Mouse (Mus musculus): ENCODE measurements at regions not wholly inside any gene's neighbourhood (a gene's known extent, or its start where the extent isn't known, plus 50 kb on each side); places are given as distances from the start of the nearest gene placed in this dataset.

GRCm38 (mm10) chr5:106321426-106321825, 136.5 kb downstream of the Barhl2 start:
- H3K27ac ChIP-seq (ENCODE audit: insufficient read depth, low read length) = no peak overlapping the region
- no peak overlapping the region for H3K4me3 ChIP-seq (ENCODE audit: insufficient read depth, low read length)
- TF ChIP-seq POLR2A (IDR thresholded peaks at IDR 0.05; ENCODE audit: low read depth, low read length) (no peak), CTCF (IDR thresholded peaks at IDR 0.05; ENCODE audit: borderline replicate concordance, insufficient read depth, low read length) (no peak)
- no peaks in the 10 kb centered on the region for H3K4me1 ChIP-seq (ENCODE audit: control insufficient read depth, insufficient read depth, low read length)

DNA sequence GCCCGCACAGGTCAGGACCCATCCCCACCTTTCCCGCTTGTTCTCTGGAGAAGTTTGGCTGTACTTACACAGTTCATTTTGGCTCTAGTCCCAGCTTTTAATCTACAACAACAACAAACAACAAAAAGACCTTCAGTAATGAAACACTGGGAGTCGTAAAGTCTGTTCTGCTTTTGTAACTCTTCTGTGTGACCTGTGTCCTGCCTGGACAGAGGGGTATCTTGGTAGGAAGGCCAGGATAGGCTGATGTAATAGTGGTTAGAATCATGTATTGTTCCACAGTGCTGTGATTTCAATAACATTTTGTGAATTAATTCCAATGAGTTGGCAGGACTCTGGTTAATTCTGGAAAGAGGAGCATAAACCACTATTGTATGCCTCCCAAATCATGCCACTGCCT, 136.9 kb downstream of the Barhl2 start:
- TF ChIP-seq POLR2A (IDR thresholded peaks at IDR 0.05; ENCODE audit: low read depth, low read length) = no peak
- TF ChIP-seq CTCF (IDR thresholded peaks at IDR 0.05; ENCODE audit: borderline replicate concordance, insufficient read depth, low read length) = no peak
- H3K27ac ChIP-seq (ENCODE audit: insufficient read depth, low read length) = no peak overlapping the region
- H3K4me1 ChIP-seq (ENCODE audit: control insufficient read depth, insufficient read depth, low read length) = no peaks in the 10 kb centered on the region
- no peak overlapping the region for H3K4me3 ChIP-seq (ENCODE audit: insufficient read depth, low read length)

DNA sequence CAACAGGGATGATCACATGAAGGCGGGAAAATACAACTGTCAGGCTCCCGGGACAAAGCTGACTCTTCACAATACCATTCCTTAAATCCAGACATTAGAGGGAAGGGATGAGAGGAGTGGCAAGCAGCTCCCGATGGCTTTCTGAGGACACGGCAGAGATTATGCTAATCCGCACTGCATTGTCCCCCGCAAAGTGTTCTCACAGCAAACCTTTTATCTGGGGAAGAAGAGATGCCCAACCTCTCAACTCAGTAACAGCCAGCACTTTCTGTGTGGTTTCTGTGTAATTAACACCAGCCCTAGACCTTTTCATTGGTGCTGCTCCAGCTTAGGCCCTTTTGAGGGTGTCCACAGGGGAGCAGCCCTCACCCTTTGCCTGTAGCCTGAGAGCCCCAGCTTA, 137.9 kb downstream of the Barhl2 start:
- TF ChIP-seq POLR2A (IDR thresholded peaks at IDR 0.05; ENCODE audit: low read depth, low read length) (no peak), CTCF (IDR thresholded peaks at IDR 0.05; ENCODE audit: borderline replicate concordance, insufficient read depth, low read length) (no peak)
- H3K27ac ChIP-seq (ENCODE audit: insufficient read depth, low read length) = no peak overlapping the region
- H3K4me3 ChIP-seq (ENCODE audit: insufficient read depth, low read length) = no peak overlapping the region
- no peaks in the 10 kb centered on the region for H3K4me1 ChIP-seq (ENCODE audit: control insufficient read depth, insufficient read depth, low read length)

DNA sequence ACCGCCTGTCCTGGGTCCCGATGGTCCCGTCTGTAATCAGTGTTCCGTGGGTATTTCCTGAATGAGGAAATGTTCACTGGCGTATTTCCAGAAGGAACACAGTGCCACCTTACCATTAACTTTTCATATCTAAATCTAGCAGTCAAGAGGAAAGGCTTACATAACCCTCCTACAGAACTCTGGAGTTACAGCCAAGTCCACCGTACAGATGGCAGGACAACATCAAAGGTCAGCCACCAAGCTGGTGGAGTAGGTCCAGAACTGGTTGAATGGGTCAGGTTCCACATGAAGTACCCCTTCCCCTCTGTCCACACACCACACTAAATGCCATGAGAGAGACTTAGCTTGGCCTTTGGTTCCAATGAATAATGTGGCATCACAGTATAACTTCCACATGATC, 139.7 kb downstream of the Barhl2 start:
- Histone ChIP-seq H3K27ac (ENCODE audit: insufficient read depth, low read length) (no peak overlapping the region), H3K4me1 (ENCODE audit: control insufficient read depth, insufficient read depth, low read length) (no peaks in the 10 kb centered on the region), H3K4me3 (ENCODE audit: insufficient read depth, low read length) (no peak overlapping the region)
- TF ChIP-seq CTCF (IDR thresholded peaks at IDR 0.05; ENCODE audit: borderline replicate concordance, insufficient read depth, low read length) (no peak), POLR2A (IDR thresholded peaks at IDR 0.05; ENCODE audit: low read depth, low read length) (no peak)

DNA sequence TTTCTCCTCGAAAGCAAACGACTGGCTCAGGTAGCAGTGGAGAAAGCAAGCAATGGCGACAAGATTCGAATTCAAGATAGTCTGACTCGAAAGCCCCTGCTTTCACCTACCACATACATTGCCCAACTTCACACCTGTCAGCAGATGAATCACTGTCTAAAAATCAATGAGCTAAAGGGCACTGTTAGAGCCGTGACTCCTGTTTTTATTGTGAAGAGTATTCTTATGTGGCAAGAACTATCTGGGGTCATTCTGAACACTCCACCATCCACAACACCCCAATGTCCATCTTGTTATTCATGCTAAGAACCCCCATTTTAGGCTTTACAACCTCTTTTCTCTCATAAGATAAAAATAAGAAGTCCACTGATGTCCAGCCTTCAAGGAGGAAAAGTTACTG, 144.1 kb downstream of the Barhl2 start:
- Histone ChIP-seq H3K4me1 (ENCODE audit: control insufficient read depth, insufficient read depth, low read length) (no peaks in the 10 kb centered on the region), H3K27ac (ENCODE audit: insufficient read depth, low read length) (no peak overlapping the region), H3K4me3 (ENCODE audit: insufficient read depth, low read length) (no peak overlapping the region)
- TF ChIP-seq POLR2A (IDR thresholded peaks at IDR 0.05; ENCODE audit: low read depth, low read length) (no peak), CTCF (IDR thresholded peaks at IDR 0.05; ENCODE audit: borderline replicate concordance, insufficient read depth, low read length) (no peak)

GRCm38 (mm10) chr5:106301372-106301771, 156.6 kb downstream of the Barhl2 start:
- H3K4me3 ChIP-seq (ENCODE audit: insufficient read depth, low read length) = no peak overlapping the region
- TF ChIP-seq CTCF (IDR thresholded peaks at IDR 0.05; ENCODE audit: borderline replicate concordance, insufficient read depth, low read length) (no peak), POLR2A (IDR thresholded peaks at IDR 0.05; ENCODE audit: low read depth, low read length) (no peak)
- no peak overlapping the region for H3K27ac ChIP-seq (ENCODE audit: insufficient read depth, low read length)
- no peaks in the 10 kb centered on the region for H3K4me1 ChIP-seq (ENCODE audit: control insufficient read depth, insufficient read depth, low read length)

GRCm38 (mm10) chr5:106296721-106297120, 161.2 kb downstream of the Barhl2 start:
- no peaks in the 10 kb centered on the region for H3K4me1 ChIP-seq (ENCODE audit: control insufficient read depth, insufficient read depth, low read length)
- TF ChIP-seq CTCF (IDR thresholded peaks at IDR 0.05; ENCODE audit: borderline replicate concordance, insufficient read depth, low read length) = no peak
- TF ChIP-seq POLR2A (IDR thresholded peaks at IDR 0.05; ENCODE audit: low read depth, low read length) = no peak
- no peak overlapping the region for H3K27ac ChIP-seq (ENCODE audit: insufficient read depth, low read length)
- no peak overlapping the region for H3K4me3 ChIP-seq (ENCODE audit: insufficient read depth, low read length)

DNA sequence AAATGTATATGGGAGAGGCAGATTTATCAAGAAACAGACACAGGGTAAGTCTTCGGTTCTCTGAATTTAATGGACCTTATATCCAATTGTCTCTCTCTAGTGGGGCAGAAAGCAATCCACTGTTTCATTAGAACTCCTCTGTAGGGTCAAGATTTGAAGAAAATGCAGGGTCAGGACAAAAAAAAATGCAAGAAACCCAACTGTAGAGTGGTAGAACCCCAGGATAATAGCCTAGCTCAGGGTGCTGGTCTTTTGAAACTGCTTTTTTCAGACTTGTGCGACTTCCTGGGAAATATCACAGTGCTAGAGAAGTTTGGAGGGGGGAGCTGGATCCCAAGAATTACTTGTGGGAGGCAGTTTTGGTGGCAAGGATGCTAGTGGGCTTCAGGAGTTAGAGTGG, 162.0 kb downstream of the Barhl2 start:
- no peak for TF ChIP-seq POLR2A (IDR thresholded peaks at IDR 0.05; ENCODE audit: low read depth, low read length)
- TF ChIP-seq CTCF (IDR thresholded peaks at IDR 0.05; ENCODE audit: borderline replicate concordance, insufficient read depth, low read length) = no peak

GRCm38 (mm10) chr5:106295538-106295937, 162.4 kb downstream of the Barhl2 start:
- TF ChIP-seq POLR2A (IDR thresholded peaks at IDR 0.05; ENCODE audit: low read depth, low read length) (no peak), CTCF (IDR thresholded peaks at IDR 0.05; ENCODE audit: borderline replicate concordance, insufficient read depth, low read length) (no peak)
- no peak overlapping the region for H3K27ac ChIP-seq (ENCODE audit: insufficient read depth, low read length)
- H3K4me1 ChIP-seq (ENCODE audit: control insufficient read depth, insufficient read depth, low read length) = no peaks in the 10 kb centered on the region
- H3K4me3 ChIP-seq (ENCODE audit: insufficient read depth, low read length) = no peak overlapping the region

More for the DNA sequence above, 162.0 kb downstream of the Barhl2 start:
- no peak overlapping the region for H3K27ac ChIP-seq (ENCODE audit: insufficient read depth, low read length)
- H3K4me1 ChIP-seq (ENCODE audit: control insufficient read depth, insufficient read depth, low read length) = no peaks in the 10 kb centered on the region
- no peak overlapping the region for H3K4me3 ChIP-seq (ENCODE audit: insufficient read depth, low read length)

- Histone ChIP-seq H3K4me1 (ENCODE audit: control insufficient read depth, insufficient read depth, low read length) (no peaks in the 10 kb centered on the region), H3K27ac (ENCODE audit: insufficient read depth, low read length) (no peak overlapping the region), H3K4me3 (ENCODE audit: insufficient read depth, low read length) (no peak overlapping the region)
- TF ChIP-seq CTCF (IDR thresholded peaks at IDR 0.05; ENCODE audit: borderline replicate concordance, insufficient read depth, low read length) = no peak
- no peak for TF ChIP-seq POLR2A (IDR thresholded peaks at IDR 0.05; ENCODE audit: low read depth, low read length)
Observed at GRCm38 (mm10) chr5:106292387-106293229, 165.4 kb downstream of the Barhl2 start.

Measured in embryonic fibroblast, embryonic 13.5 days (primary cell).